Mouse (Mus musculus) gastrocnemius, postnatal 10 days (tissue): ENCODE data around the gene Cops9. TPM values are rescaled to one million over a fixed set of nuclear protein-coding genes. Genes with fewer than 3 reads are reported as not detected.
A peak's percentile ranks its signal among the peaks of the same experiment; 100 is the strongest.

Experiments used
- DNase-seq: peaks from one replicate; pipeline ENCODE4 v3.0.0; 2021; ENCODE audit warnings: mixed read lengths
- long read RNA-seq, 2 experiments: library from polyadenylated mRNA; stranded (forward); transcript quantifications; one replicate each; pipeline ENCODE4 v2.0.0; 2021
- total RNA-seq, 2 experiments: library from RNA; stranded (reverse); gene quantifications; 2 replicates each; pipeline ENCODE4 v1.2.3; 2021

Gene Cops9
- total RNA-seq = 100 to 1,000 TPM; 257 to 268 TPM
- long read RNA-seq, experiment 1, transcript Cops9-201 (3 exons, 438 nt) = major isoform, 53 of 54 reads
- long read RNA-seq, experiment 1, partial matches to known transcripts = 0 of 54 reads
- long read RNA-seq, experiment 1, other reads (novel, unspliced or antisense) = 1 of 54 reads
- long read RNA-seq, experiment 2, transcript Cops9-201 (3 exons, 438 nt) = major isoform, 34 of 34 reads
- long read RNA-seq, experiment 2, partial matches to known transcripts = 0 of 34 reads
- long read RNA-seq, experiment 2, other reads (novel, unspliced or antisense) = 0 of 34 reads

- peak; percentile 89 for DNase-seq
These were observed at the start of gene Cops9 for GRCm38 (mm10) chr1:92641514-92642272. TSS of gene Cops9 (minus strand) at chr1:92641985.

- DNase-seq = no peak
These were observed 49.5 kb upstream of the Cops9 start for GRCm38 (mm10) chr1:92691166-92691844.

DNA sequence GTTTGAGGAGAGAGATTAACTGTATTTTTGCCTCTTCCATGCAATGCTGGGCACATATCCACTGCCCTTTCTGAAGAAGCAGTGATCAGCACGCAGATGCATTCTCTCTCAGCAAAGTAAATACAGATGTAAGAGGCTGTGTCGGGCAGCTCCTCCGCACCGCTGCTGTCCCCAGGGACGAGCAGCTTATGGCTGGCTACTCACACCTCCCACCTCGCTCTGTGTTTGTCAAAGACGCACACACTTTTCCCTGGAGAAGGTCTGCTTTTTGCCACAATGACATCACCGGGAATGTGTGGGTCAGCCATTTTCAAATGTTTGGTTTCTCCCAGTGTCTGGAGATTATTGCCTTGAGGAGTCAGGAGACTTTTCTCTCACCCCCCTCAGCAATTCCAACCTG lies 45.2 kb upstream of the Cops9 start:
- DNase-seq = no peak

DNA sequence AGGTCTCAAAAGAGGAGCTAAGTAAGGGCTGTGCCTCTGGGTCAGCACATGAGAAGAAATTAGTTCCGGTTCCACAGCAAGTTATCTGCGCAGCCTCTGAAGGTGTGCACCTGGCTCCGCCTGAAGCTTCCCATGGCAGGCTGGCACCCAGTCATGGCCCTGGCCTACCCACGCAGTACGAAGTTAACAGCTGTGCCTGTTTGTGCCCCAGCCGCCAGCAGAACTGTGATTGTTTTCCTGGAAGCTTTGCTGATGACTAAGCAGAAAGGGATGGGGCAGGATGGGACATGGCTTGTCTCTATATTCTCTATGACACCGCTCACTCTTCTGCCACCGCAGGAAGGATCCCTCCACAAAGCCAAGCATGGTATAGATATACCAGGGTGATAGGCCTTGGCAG lies 41.4 kb upstream of the Cops9 start:
- peak; percentile 35 for DNase-seq

GRCm38 (mm10) chr1:92680668-92681603 lies 39.2 kb upstream of the Cops9 start:
- no peak for DNase-seq

- no peak for DNase-seq
These were observed 37.0 kb upstream of the Cops9 start for GRCm38 (mm10) chr1:92678757-92679156.

DNA sequence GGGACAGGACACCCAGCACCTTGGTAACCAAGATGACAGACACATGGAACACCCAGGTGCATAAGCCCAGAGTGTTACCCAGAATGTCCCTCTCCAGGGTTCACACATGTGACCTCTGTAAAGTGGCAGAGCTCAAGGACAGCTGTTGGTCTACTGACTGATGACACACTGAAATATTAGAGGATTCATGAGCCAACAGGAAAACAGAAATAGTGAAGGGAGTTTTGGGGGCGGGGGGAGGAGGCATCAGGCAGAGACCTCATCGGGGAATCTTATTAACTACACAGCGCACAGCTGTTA lies 34.8 kb upstream of the Cops9 start:
- DNase-seq = no peak

GRCm38 (mm10) chr1:92675932-92676675 lies 34.3 kb upstream of the Cops9 start:
- DNase-seq = no peak

DNA sequence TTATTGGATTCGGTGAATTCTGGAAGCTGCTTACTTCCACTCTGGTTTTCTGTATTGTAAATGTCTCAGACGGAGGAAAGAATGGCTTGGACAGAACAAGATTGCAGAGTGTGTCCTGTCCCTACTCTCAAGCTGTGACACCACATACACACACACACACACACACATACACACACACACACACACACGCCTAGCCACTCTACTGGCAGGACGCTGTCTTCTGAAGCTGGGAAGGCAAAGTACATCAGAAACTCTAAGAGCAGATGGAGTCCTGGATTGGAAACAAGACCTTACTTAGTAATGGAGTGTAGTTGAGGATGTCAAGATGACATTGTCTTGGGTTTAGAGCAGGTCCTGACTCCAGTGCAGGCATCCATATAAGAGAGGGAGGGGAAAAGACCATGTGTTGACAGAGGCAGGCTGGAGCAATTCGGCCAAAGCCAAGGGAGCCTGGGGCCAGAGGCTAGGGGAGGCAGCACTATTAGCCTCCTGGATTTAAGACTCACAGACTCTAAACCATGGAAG lies 31.5 kb upstream of the Cops9 start:
- DNase-seq = no peak

DNA sequence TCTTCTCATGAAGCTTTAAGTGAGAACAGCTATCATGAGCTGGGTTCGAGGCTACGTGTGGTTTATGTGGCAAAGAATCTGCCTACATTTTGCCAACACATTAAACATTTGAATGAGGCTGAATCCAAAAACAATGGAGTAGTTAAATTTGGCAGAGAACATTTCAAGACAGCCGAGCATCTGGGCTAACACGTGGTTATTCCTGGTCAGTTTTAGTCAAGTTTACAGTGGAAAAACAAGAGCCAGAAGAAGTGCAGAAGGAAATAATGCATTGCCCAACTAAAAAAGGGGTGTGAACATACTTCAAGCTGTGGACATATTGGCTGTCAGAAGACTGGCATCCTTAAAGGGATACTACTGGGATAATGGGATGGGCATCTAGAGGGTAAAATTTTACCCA lies 29.5 kb upstream of the Cops9 start:
- no peak for DNase-seq

DNA sequence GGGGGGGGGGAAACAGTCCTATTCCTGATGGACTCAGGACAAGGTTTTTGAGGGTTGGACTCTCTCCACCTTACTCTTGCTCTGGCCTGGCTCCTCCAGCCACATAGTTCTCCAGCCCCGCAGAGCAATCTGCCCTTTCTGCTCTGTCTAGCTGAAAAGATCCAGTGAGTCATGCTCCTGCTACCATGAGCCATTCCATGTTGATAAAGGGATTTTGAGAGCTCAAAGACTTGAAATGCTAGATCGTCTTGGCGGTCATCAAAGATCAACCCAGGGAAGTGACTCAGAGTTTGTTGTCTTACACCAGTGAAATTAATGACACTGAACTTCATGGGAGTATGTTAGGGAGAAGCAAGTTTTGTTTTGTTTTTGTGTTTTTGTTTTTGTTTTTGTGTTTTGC lies 27.6 kb upstream of the Cops9 start:
- DNase-seq = no peak

GRCm38 (mm10) chr1:92667106-92667505 lies 25.3 kb upstream of the Cops9 start:
- DNase-seq = no peak

- DNase-seq = no peak
These were observed 17.6 kb upstream of the Cops9 start for GRCm38 (mm10) chr1:92659392-92659791.

- DNase-seq = no peak
These were observed 15.4 kb upstream of the Cops9 start for GRCm38 (mm10) chr1:92657025-92657820.

DNA sequence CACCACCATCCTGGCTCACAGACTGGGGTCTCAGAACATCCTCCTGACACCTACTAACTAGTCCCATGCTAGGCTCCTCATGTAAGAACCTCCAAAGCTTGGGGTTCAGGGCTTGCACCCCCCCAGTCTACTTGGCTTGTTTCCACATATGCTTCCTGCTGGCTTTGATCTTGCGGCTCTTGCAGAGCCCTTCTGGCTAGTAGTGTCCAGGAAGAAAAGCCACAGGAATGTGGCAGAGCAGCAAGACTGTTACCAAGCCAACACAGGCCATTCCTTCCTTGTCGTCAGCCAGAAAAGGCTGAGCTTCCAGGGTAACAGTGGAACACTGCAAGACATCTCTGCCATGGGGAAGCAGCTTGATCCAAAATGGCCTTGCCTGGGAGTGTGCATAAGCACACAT lies 12.9 kb upstream of the Cops9 start:
- no peak for DNase-seq

GRCm38 (mm10) chr1:92653179-92653578 lies 11.4 kb upstream of the Cops9 start:
- no peak for DNase-seq

- DNase-seq = no peak
These were observed 9.7 kb upstream of the Cops9 start for GRCm38 (mm10) chr1:92651467-92651866.

DNA sequence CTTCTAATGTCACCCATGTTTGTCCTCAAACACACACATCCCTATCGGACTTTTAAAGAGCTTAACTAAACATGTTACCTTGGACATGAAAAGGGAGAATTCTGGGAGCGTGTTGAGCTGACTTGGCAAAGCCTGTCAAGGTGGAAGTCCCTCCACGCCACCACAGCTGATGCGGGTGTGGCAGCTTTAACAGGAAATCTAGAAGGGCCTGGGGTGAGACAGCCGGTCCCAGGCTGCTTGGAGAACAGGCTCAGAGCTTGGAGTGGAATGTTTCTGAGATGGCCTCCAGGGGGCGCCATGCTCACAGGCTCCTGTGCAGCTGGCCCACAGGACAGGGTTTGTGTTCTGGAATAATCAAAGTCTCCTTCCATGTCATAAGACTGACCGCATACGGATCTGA lies 6.9 kb upstream of the Cops9 start, which contains the start of gene Otos:
Gene Otos, minus strand, starts transcription at position 169 of the 400 bp plus-strand sequence.
- DNase-seq = peak; percentile 79

DNA sequence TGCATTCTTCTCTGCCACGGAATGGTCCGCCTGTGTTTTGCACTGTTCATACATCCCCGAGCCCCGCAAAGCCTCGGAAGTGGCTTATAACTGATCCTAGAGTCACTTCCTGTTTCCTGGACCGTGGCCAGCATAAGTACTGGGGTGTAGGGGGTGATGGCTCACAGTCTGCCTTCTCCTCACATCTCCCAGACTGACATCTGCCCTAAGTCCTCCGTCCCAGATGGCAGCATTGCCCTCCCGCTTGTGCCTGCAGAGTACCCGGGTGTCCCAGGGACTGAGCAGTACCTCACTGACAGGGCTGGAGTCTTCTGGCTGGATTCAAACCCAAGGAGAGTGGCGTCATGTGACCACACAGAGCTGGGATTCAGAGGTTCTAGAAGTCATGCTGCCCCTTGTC lies 6.4 kb upstream of the Cops9 start:
- no peak for DNase-seq

GRCm38 (mm10) chr1:92647752-92648151 lies 6.0 kb upstream of the Cops9 start:
- peak; percentile 78 for DNase-seq
